Mouse (Mus musculus): ENCODE measurements around the gene Prpf40b. TPM values are rescaled to one million over a fixed set of nuclear protein-coding genes. Genes with fewer than 3 reads are reported as not detected.

The Prpf40b gene
- total RNA-seq (2023) = 17.9 to 24.3 TPM (median 22.4 TPM) in 4 replicates

GRCm38 (mm10) chr15:99294813-99295374 lies at the start of gene Prpf40b:
Gene Prpf40b, plus strand, starts transcription at chr15:99295087.

DNA sequence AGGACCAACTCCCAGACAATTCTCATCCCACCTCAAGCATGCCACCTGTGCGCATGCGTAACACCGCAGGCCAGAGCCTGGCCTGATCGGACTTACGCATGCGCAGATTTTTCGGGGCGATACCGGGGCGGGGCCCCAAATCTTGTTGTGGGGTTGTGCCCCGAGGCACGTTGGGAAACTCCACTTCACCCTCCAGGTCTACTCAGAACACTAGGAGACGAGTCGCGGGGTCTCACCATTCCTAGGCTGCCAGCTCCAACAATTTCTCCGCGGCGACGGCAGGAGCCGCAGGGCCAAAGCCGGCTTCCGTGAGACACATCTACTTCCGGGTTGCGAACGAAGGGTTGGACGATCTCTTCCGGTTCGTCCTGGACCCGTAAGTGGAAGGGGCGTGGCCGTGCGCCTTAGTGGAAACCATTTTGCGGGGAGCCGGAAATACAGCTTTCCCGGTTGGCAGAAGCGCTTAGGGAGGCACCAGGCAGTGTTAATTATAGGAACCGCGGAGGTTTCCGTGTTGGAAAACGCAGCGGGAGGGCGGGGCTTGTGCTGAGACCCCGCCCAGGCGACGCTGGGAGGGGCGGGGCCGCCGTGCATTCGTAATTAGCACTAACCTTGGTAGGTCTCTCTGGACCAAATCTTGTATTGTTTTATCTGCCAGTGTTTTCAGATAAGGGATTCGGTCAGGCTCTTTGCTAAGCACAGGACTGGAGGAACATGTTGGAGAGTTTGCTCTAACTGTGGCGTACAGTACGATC lies 43.1 kb upstream of the Prpf40b start, which contains the start of gene Mcrs1:
Gene Mcrs1 (minus strand): TSS at position 336 of the 755 bp plus-strand sequence.

DNA sequence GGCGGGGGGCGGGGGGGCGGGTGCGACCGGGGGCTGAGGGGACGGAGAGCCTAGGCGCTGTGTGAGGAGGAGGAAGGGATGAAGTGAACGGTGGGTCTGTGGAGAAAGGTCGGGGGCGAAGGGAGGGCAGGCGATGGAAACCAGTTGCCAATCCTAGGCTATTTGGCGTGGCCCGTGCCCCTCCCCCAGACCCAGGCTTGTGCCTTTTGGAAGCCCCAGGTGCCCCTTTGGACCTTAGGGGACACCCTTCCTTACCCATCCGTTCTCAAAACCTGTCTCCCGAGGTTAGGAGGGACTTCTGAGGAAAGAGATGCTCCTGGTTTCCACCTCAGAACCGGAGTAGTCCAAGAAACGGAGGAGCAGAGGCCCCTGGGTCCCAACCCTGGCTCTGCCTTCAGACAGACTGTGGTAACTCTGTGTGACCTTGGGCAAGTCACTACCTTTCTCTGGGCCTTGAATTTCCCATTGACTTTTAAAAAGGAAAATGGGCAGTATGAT lies 646 bp downstream of the Prpf40b start, which contains the start of gene Fam186b:
Gene Fam186b (minus strand): TSS at position 405 of the 498 bp plus-strand sequence.

Other genes starting within 250 kb of the Prpf40b start
- not detected in 4 replicates for gene Prph, start 239.9 kb upstream of the Prpf40b start, total RNA-seq (2023)
- gene Troap, start 220.5 kb upstream of the Prpf40b start, total RNA-seq (2023) = 0.39 to 3.2 TPM (median 0.72 TPM) in 3 of 4 replicates, not detected in the other
- gene C1ql4, start 207.3 kb upstream of the Prpf40b start, total RNA-seq (2023) = not detected in 4 replicates
- not detected in 4 replicates for gene Dnajc22, start 201.9 kb upstream of the Prpf40b start, total RNA-seq (2023)
- gene Spats2, start 169.2 kb upstream of the Prpf40b start, total RNA-seq (2023) = not detected in 4 replicates
- 1.9 to 3.0 TPM (median 2.6 TPM) in 4 replicates for gene Kcnh3, start 70.2 kb upstream of the Prpf40b start, total RNA-seq (2023)
- 128 to 169 TPM (median 146 TPM) in 4 replicates for gene Mcrs1, start 43.1 kb upstream of the Prpf40b start, total RNA-seq (2023)
- not detected in 4 replicates for gene Fam186b, start 801 bp downstream of the Prpf40b start, total RNA-seq (2023)
- 140 to 146 TPM (median 144 TPM) in 4 replicates for gene Fmnl3, start 75.4 kb downstream of the Prpf40b start, total RNA-seq (2023)
- gene Tmbim6, start 97.8 kb downstream of the Prpf40b start, total RNA-seq (2023) = 418 to 446 TPM (median 428 TPM) in 4 replicates
- gene Nckap5l, start 162.7 kb downstream of the Prpf40b start, total RNA-seq (2023) = 7.0 to 10.5 TPM (median 8.3 TPM) in 4 replicates
- 5.0 to 6.7 TPM (median 6.3 TPM) in 4 replicates for gene Bcdin3d, start 179.6 kb downstream of the Prpf40b start, total RNA-seq (2023)
- not detected in 4 replicates for gene Faim2, start 233.1 kb downstream of the Prpf40b start, total RNA-seq (2023)

Data from B cell, adult 62 days (primary cell).